Mouse (Mus musculus) MEL (cell line): ENCODE results near the gene Dnah3. TPM values are rescaled to one million over a fixed set of nuclear protein-coding genes. Genes with fewer than 3 reads are reported as not detected.

Experiments
- DNase-seq: peaks from one replicate; pipeline ENCODE4 v3.0.0; 2011; ENCODE audit warnings: low read depth, low spot score
- H3K27ac ChIP-seq: 2 replicates; pipeline ENCODE4 v1.5.1; 2012; ENCODE audit warnings: low read depth, mild to moderate bottlenecking, control low read depth, low read length, moderate library complexity; ENCODE audit not compliant: control insufficient read depth
- H3K27me3 ChIP-seq, 2 experiments: fragments of 150-350 bp in 1 of 2; sonication (generic) in 1 of 2; 2 replicates each; pipeline ENCODE4 v1.6.1; 2012; ENCODE audit warnings: low read length in 2 of 2, mild to moderate bottlenecking in 2 of 2, improper control_type of control experiment in 1 of 2, moderate library complexity in 1 of 2; ENCODE audit not compliant: insufficient read depth in 2 of 2, control insufficient read depth in 1 of 2
- H3K36me3 ChIP-seq, 2 experiments: 2 replicates each; pipeline ENCODE4 v1.6.1; 2012 to 2014; ENCODE audit warnings: low read length in 2 of 2, improper control_type of control experiment in 1 of 2, inconsistent platforms in 1 of 2, mild to moderate bottlenecking in 1 of 2; ENCODE audit not compliant: insufficient read depth in 2 of 2, control insufficient read depth in 1 of 2
- H3K4me1 ChIP-seq, 2 experiments: fragments of 150-350 bp in 1 of 2; sonication (generic) in 1 of 2; 2 replicates each; pipeline ENCODE4 v1.6.1; 2012; ENCODE audit warnings: low read length in 2 of 2, improper control_type of control experiment in 1 of 2, mild to moderate bottlenecking in 1 of 2; ENCODE audit not compliant: insufficient read depth in 2 of 2, control insufficient read depth in 1 of 2
- H3K4me3 ChIP-seq, 2 experiments: fragments of 150-350 bp in 1 of 2; sonication (generic) in 1 of 2; 2 replicates each; pipeline ENCODE4 v1.5.1; 2012; ENCODE audit warnings: low read depth in 2 of 2, low read length in 2 of 2, mild to moderate bottlenecking in 2 of 2, moderate library complexity in 2 of 2, control low read depth in 1 of 2, improper control_type of control experiment in 1 of 2; ENCODE audit not compliant: control insufficient read depth in 1 of 2, insufficient read depth in 1 of 2
- H3K79me2 ChIP-seq: 2 replicates; pipeline ENCODE4 v1.6.1; 2012; ENCODE audit warnings: mild to moderate bottlenecking, low read length, moderate library complexity; ENCODE audit not compliant: control insufficient read depth, poor library complexity, insufficient read depth
- H3K9ac ChIP-seq: 2 replicates; pipeline ENCODE4 v1.6.1; 2012; ENCODE audit warnings: low read depth, mild to moderate bottlenecking, control low read depth, low read length, moderate library complexity; ENCODE audit not compliant: control insufficient read depth, poor library complexity, severe bottlenecking
- H3K9me3 ChIP-seq: fragments of 150-350 bp; sonication (generic); replicated peaks from 2 replicates; pipeline ENCODE4 v1.6.1; 2012; ENCODE audit warnings: mild to moderate bottlenecking, low read length, improper control_type of control experiment, moderate library complexity; ENCODE audit not compliant: insufficient read depth
- CHD1 ChIP-seq: IDR thresholded peaks from 2 replicates; pipeline ENCODE4 v1.6.1; 2012; ENCODE audit warnings: low read depth, mild to moderate bottlenecking, inconsistent platforms, low read length, improper control_type of control experiment
- CHD2 ChIP-seq: IDR thresholded peaks from 2 replicates; pipeline ENCODE4 v1.6.1; 2011; ENCODE audit warnings: low read length, improper control_type of control experiment
- CTCF ChIP-seq, 3 experiments: IDR thresholded peaks in 2 of 3; conservative IDR thresholded peaks in 1 of 3; 2 replicates each; pipeline ENCODE4 v1.5.1; 2011 to 2012; ENCODE audit warnings: low read length in 3 of 3, low read depth in 2 of 3, mild to moderate bottlenecking in 2 of 3, improper control_type of control experiment in 1 of 3, inconsistent platforms in 1 of 3, mixed read lengths in 1 of 3, moderate library complexity in 1 of 3; ENCODE audit not compliant: control insufficient read depth in 1 of 3, insufficient read depth in 1 of 3, poor library complexity in 1 of 3, severe bottlenecking in 1 of 3
- EP300 ChIP-seq, 2 experiments: IDR thresholded peaks; 2 replicates each; pipeline ENCODE4 v1.6.1; 2011; ENCODE audit warnings: improper control_type of control experiment in 2 of 2, low read length in 2 of 2, low read depth in 1 of 2, mild to moderate bottlenecking in 1 of 2
- ETS1 ChIP-seq: IDR thresholded peaks from 2 replicates; pipeline ENCODE4 v1.6.1; 2012; ENCODE audit warnings: low read depth, mild to moderate bottlenecking, inconsistent platforms, low read length, improper control_type of control experiment, moderate library complexity
- GABPA ChIP-seq: IDR thresholded peaks from 2 replicates; pipeline ENCODE4 v1.6.1; 2012; ENCODE audit warnings: low read depth, mild to moderate bottlenecking, inconsistent platforms, low read length, improper control_type of control experiment, moderate library complexity
- MAFK ChIP-seq: IDR thresholded peaks from 2 replicates; pipeline ENCODE4 v1.6.1; 2011; ENCODE audit warnings: low read depth, mild to moderate bottlenecking, low read length, improper control_type of control experiment, borderline replicate concordance
- MEF2A ChIP-seq: IDR thresholded peaks from 2 replicates; pipeline ENCODE4 v1.6.1; 2014; ENCODE audit warnings: low read depth, mild to moderate bottlenecking, inconsistent platforms, low read length, improper control_type of control experiment; ENCODE audit not compliant: poor library complexity, insufficient replicate concordance, severe bottlenecking; ENCODE audit errors: extremely low read depth
- MYB ChIP-seq: IDR thresholded peaks from 2 replicates; pipeline ENCODE4 v1.6.1; 2011; ENCODE audit warnings: mild to moderate bottlenecking, low read depth, low read length, improper control_type of control experiment
- NRF1 ChIP-seq: IDR thresholded peaks from 2 replicates; pipeline ENCODE4 v1.6.1; 2014; ENCODE audit warnings: low read depth, mild to moderate bottlenecking, inconsistent platforms, low read length, improper control_type of control experiment, moderate library complexity; ENCODE audit not compliant: poor library complexity, insufficient read depth, severe bottlenecking
- RCOR1 ChIP-seq: IDR thresholded peaks from 2 replicates; pipeline ENCODE4 v1.6.1; 2012; ENCODE audit warnings: low read depth, mild to moderate bottlenecking, inconsistent platforms, low read length, improper control_type of control experiment
- SIN3A ChIP-seq: IDR thresholded peaks from 2 replicates; pipeline ENCODE4 v1.6.1; 2012; ENCODE audit warnings: low read length, improper control_type of control experiment, inconsistent platforms
- SMC3 ChIP-seq: IDR thresholded peaks from 2 replicates; pipeline ENCODE4 v1.6.1; 2011; ENCODE audit warnings: low read depth, low read length, improper control_type of control experiment
- TBP ChIP-seq: IDR thresholded peaks from 2 replicates; pipeline ENCODE4 v1.8.0; 2011; ENCODE audit warnings: low read depth, low read length, improper control_type of control experiment
- USF2 ChIP-seq, 2 experiments: IDR thresholded peaks; 2 replicates each; pipeline ENCODE4 v1.6.1; 2011 to 2012; ENCODE audit warnings: improper control_type of control experiment in 2 of 2, low read length in 2 of 2, borderline replicate concordance in 1 of 2, inconsistent platforms in 1 of 2, low read depth in 1 of 2, mild to moderate bottlenecking in 1 of 2; ENCODE audit not compliant: insufficient read depth in 1 of 2
- ZC3H11A ChIP-seq: IDR thresholded peaks from 2 replicates; pipeline ENCODE4 v1.6.1; 2012; ENCODE audit warnings: low read depth, mild to moderate bottlenecking, inconsistent platforms, low read length, improper control_type of control experiment
- ZMIZ1 ChIP-seq: IDR thresholded peaks from 2 replicates; pipeline ENCODE4 v1.6.1; 2012; ENCODE audit warnings: low read depth, mild to moderate bottlenecking, inconsistent platforms, low read length, improper control_type of control experiment, moderate library complexity
- polyA plus RNA-seq, 2 experiments: library from polyadenylated mRNA; stranded (reverse) in 1 of 2; unstranded in 1 of 2; fragments of >175 nt in 1 of 2; fragments of >200 nt in 1 of 2; gene quantifications; 2 replicates each; pipeline versions ENCODE4 v1.2.1 to v1.2.4; 2012; ENCODE audit warnings: low replicate concordance in 2 of 2, low read depth in 1 of 2; ENCODE audit not compliant: insufficient read length in 2 of 2, insufficient read depth in 1 of 2, missing spikeins in 1 of 2
- total RNA-seq: library from RNA; depleted of rRNA; stranded (reverse); fragments of 300-350 nt; gene quantifications from 2 replicates; pipeline ENCODE4 v1.2.3, GENCODE M21; 2012

Dnah3 gene
- total and polyA plus RNA-seq, 3 experiments = not detected

DNA sequence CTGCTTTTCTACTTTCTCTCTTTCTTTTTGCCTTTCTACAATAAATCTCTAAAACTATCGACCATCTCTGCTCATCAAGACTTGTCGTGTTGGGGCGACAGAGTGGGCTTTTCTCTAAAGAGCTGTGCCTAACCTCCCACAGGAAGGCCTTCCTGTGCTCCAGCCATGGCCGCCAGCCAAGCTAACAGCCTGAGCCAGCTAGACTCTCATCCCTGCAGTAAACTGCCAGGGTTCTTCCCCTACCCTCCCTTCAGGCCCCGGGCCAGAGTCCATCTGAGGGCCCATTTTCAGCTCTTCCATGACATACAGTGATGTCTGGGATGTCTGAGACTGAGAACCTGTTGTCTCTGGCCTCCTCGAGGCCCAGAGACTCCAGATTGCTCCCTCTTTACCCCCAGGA is 118.8 kb downstream of the Dnah3 start:
- Histone ChIP-seq H3K4me1 (peaks cover 19 to 32% of the 10 kb centered on the region in 2 experiments), H3K36me3 (peaks cover 0 to 25% of the 10 kb centered on the region in 2 experiments; a peak in 2 of 4 replicates), H3K27ac (no peak overlapping the region), H3K4me3 (no peak overlapping the region), H3K9ac (no peak overlapping the region), H3K27me3 (no peaks in the 10 kb centered on the region), H3K9me3 (no peaks in the 10 kb centered on the region), H3K79me2 (no peaks in the 10 kb centered on the region)
- no peak for TF ChIP-seq NRF1
- TF ChIP-seq SIN3A = no peak
- no peak for TF ChIP-seq MYB
- TF ChIP-seq RCOR1 = no peak
- TF ChIP-seq CHD2 = no peak
- no peak for TF ChIP-seq SMC3
- no peak for TF ChIP-seq ZMIZ1
- no peak for TF ChIP-seq ZC3H11A
- no peak for TF ChIP-seq CTCF (IDR thresholded peaks at IDR 0.05 in 2 of 3, conservative IDR thresholded peaks at IDR 0.05 in 1 of 3; ENCODE audit: control insufficient read depth in 1 of 3, insufficient read depth in 1 of 3, low read depth in 2 of 3, low read length in 3 of 3, poor library complexity in 1 of 3, severe bottlenecking in 1 of 3)
- no peak for TF ChIP-seq USF2 (IDR thresholded peaks at IDR 0.05; ENCODE audit: borderline replicate concordance in 1 of 2, insufficient read depth in 1 of 2, low read depth in 1 of 2, low read length in 2 of 2)
- TF ChIP-seq CHD1 = no peak
- DNase-seq = no peak

DNA sequence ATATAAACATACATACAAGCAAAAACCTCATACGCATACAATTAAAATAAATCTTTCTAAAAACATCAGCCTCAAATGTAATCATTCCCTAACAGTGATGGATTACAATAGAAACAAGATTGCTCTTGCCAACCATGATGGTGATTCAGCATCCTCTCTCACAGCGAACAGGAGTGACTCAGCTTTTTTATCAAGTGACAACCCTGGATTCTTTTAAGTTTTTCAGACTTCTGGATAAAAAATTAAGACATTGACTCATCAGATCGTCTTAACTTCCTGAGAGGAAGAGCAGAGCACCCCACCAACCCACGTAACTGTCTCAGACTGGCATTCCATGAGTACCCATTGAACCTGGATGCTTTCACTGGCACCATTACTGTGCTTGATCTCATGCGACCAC is 120.9 kb downstream of the Dnah3 start:
- Histone ChIP-seq H3K36me3 (peaks cover 0 to 25% of the 10 kb centered on the region in 2 experiments; a peak in 2 of 4 replicates), H3K9ac (no peak overlapping the region)
- TF ChIP-seq ETS1 = peak; percentile 64
- TF ChIP-seq SIN3A = no peak; the same call in 1 of the 2 replicates
- TF ChIP-seq NRF1 = no peak
- TF ChIP-seq TBP = no peak
- TF ChIP-seq RCOR1 = peak; percentile 69
- peak; percentile 51; the same call in 1 of the 2 replicates for TF ChIP-seq GABPA
- TF ChIP-seq MEF2A = no peak
- TF ChIP-seq MAFK = peak; percentile 66; the same call in 1 of the 2 replicates
- TF ChIP-seq EP300 (IDR thresholded peaks at IDR 0.05; ENCODE audit: low read depth in 1 of 2, low read length in 2 of 2) = peak; percentile 50 to 69; a peak in 3 of 4 replicates
- TF ChIP-seq, all 39 proteins: peak for 5
- no peaks in the 10 kb centered on the region for H3K9me3 ChIP-seq
- peaks cover 19 to 32% of the 10 kb centered on the region in 2 experiments for H3K4me1 ChIP-seq
- DNase-seq = peak; percentile 73
- no peaks in the 10 kb centered on the region for H3K27me3 ChIP-seq
- no peak overlapping the region; a peak in 1 of 4 replicates for H3K4me3 ChIP-seq
- no peaks in the 10 kb centered on the region for H3K79me2 ChIP-seq
- peak overlapping the region; percentile 57 for H3K27ac ChIP-seq
